Mouse (Mus musculus) frontal cortex, adult (tissue): Measurements from ENCODE around the gene Tmppe.

ENCODE experiments used
- ATAC-seq: cut with Nextera tagmentation; 2 replicates; pipeline ENCODE4 v1.9.2; 2017; ENCODE audit warnings: mild to moderate bottlenecking, moderate library complexity, mixed read lengths; ENCODE audit not compliant: low TSS enrichment

Tmppe gene

DNA sequence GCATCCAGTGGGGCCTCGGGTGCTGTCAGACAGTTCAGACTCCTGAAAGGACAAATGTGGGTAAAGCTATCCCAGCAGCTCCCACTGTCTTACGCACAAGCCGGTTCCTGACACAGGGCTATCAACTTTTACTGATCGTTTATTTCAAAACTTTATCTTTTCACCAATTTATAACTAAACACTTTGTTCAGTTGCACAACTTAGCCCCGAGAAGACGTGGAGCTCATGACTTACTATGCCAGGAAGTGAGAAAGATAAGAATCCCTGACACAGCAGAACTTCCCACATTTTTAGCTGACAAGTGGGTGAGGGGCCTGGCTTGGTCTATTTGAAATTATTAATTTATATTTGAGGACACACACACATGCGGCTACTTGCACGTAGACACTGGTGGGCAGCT lies 6.2 kb upstream of the Tmppe start:
- ATAC-seq: no peak

DNA sequence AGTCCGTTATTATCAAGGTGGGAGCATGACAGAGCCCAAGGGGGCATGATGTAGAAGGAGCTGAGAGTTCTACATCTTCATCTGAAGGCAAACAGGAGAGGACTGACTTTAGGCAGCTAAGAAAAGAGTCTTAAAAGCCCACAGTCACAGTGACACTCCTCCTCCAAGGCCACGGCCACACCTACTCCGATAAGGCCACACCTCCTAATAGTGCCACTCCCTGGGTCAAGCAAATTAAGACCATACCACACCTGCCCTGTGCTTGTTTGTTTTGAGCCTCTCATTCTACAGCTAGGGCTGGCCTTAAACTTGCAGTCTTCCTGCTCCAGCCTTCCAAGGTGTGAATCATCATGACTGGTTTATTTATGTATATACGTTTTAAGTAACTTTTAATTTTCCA lies 5.6 kb upstream of the Tmppe start:
- no peak for ATAC-seq

- no peak for ATAC-seq
These were observed 1.2 kb upstream of the Tmppe start for GRCm38 (mm10) chr9:114399680-114400079.

DNA sequence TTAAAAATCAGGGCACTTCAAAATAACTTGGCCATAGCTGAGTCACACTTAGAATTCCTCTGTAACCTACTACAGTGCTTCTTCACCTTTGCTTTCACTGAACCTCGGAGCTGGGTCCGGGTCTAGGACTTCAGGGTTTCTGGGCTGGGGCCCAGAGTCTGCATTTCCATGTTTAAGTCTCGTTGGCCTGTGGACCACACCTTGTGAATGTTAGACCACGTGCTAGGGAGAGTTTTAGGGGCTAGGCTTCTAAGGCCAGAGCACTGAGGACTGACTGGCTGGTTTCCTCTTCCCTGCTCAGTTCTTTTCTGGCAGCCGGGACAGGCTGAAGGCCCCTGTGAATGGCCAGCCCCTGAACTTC lies 337 bp upstream of the Tmppe start:
- no peak for ATAC-seq

DNA sequence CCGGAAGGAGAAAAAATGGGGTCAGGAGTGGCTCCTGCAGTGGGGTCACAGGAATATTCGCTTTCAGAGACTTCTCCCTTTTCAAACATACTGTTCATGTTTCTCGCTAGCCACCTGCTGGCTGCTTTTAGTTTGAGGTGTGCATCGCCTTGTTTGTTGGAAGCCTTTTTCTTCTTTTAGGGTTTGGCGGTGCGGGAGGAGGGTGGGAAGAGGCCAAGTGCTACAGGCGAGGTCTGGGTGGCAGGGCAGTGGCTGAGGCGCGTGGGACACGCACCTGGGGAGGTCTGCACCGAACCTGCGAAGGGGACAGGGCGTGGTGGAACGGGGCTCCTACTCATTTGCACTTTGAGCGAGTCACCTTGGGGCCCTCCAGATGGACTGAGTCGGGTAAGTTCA lies 778 bp downstream of the Tmppe start:
- ATAC-seq: peak; percentile 44

- ATAC-seq: no peak
These were observed 6.8 kb downstream of the Tmppe start for GRCm38 (mm10) chr9:114407676-114408075.

GRCm38 (mm10) chr9:114410313-114410862 lies 9.5 kb downstream of the Tmppe start:
- ATAC-seq: no peak

- no peak for ATAC-seq
These were observed 10.4 kb downstream of the Tmppe start for GRCm38 (mm10) chr9:114411295-114411694.

DNA sequence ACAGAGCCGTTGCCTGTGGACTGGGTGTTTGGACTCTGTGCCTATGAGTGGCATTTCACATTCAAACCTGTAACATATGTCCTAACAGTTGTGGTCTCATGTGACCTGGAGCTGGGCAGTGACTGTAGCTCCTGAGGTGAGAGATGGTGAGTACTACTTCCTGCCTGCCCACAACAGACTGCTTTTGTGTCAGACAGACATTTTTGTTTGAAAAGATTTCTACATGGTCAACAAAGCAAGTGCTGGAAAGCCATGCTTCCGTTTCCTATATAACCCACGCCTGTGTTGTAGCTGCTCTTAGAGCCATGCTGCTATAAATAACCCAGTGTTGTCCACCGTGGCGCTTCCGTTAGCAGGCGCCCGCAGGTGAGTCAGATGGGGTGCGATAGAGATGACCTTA lies 11.5 kb downstream of the Tmppe start:
- ATAC-seq: no peak

DNA sequence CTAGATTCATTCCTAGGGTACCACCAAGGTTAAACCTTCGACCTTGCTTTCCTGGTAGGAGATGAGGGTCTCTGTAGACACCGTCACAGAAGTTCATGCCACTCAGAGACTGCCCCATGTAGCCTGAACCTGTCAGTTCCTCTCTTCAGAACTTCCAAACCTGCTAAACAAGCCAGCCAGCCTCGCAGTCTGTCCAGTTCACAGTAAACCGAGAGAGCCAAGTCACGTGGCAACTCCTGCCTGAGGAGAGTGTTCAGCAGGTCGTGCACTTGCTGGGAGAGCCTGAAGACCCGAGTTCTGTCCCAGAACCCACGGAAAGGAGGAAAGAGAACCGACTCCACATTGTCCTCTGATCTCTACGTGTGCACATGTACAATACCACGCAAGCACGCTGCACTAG lies 13.0 kb downstream of the Tmppe start:
- no peak for ATAC-seq

DNA sequence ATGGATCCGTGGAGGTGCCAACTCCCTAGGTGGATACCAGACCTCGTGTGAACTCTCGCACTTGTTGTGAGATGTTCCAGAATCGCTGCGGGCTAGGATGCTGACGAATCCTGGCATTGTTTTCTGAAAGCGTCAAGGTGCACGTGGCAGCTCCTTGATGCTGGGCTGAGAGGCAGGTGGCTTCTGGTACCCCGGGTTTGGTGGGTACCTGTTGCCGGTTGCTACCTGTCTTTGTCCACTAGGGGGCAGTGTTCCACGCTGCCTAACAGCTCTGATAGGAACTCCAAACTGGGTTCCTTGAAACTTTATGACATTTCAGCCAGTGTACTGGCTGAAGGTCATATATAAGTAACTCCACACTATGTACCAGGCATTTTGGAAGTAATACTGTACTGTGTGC lies 14.8 kb downstream of the Tmppe start:
- peak; percentile 41; the same call in 1 of the 2 replicates for ATAC-seq

GRCm38 (mm10) chr9:114416646-114417517 lies 16.0 kb downstream of the Tmppe start:
- ATAC-seq: no peak

GRCm38 (mm10) chr9:114418187-114418586 lies 17.3 kb downstream of the Tmppe start:
- no peak for ATAC-seq

DNA sequence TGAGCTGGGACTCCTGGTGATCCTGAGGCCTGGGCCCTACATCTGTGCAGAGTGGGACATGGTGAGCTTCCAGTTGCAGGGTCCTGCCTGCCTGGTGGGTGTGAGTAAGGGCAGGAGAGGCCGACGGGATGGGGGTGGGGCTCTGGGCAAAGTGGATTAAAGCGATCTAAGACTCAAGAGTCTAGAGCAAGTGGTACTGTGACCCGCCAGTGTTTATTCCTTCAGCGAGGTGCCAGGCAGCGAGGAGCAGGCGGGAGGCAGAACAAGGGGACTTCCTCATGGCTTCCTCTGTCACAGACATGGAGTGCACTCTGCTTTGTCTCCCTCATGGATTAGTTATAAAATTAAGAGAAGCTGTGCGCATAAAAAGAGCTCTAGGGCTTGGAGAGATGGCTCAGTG lies 19.5 kb downstream of the Tmppe start:
- ATAC-seq: no peak

- no peak for ATAC-seq
These were observed 20.1 kb downstream of the Tmppe start for GRCm38 (mm10) chr9:114421045-114421444.

DNA sequence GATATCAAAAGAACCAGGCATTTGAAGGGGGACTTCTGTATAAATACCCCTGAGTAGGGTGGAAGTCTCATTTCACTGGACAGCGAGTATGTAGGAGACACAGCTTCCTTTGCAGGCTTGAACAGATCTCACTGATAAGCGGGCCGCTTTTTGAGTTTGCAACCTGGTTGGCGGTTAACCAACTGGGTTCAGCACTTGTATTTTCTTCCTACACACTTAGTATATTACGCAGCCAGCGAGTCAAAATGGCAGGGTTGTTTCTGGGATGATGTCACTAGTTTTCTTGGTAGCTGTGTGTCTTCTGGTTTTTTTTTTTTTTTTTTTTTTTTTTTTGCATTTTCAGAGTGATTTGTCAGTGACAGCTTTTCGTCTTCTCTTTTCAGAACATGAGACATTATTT lies 20.9 kb downstream of the Tmppe start:
- no peak for ATAC-seq

GRCm38 (mm10) chr9:114425576-114425975 lies 24.7 kb downstream of the Tmppe start:
- no peak for ATAC-seq

- no peak for ATAC-seq
These were observed 25.3 kb downstream of the Tmppe start for GRCm38 (mm10) chr9:114426201-114426600.

GRCm38 (mm10) chr9:114427425-114427824 lies 26.5 kb downstream of the Tmppe start:
- ATAC-seq: no peak

DNA sequence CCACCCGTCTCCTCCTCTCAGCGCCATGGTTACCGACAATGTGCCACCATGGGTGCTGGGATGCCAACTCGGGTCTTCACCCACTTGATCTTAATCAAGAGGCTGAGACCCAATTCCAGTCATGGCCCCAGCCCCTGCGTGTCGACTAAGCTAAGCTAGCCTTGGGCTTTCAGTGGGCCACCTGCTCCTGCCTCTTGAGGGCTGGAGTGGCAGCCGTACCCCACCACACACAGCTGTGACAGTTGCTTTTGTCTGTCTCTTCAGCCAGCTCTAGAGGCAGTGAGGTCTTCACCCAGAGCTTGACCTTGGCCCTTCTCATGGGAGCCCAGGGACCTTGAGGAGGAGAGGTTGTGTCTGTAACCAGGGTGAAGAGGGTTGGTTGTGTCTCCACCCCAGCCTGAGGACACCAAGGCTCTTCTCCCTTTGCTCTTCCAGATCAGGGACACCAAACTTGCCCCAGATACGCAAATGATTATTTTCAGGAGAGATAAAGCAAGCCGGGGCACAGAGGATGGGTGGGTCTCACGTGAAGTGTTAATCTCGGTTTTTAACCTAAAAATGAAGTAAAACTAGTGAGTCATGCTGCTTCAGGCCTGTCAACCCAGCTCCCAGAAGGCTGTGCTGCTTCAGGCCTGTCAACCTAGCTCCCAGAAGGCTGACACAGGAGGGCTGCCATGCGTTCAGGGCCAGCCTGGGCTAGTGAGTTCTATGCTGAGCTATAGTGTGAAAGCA lies 27.4 kb downstream of the Tmppe start:
- ATAC-seq: no peak

DNA sequence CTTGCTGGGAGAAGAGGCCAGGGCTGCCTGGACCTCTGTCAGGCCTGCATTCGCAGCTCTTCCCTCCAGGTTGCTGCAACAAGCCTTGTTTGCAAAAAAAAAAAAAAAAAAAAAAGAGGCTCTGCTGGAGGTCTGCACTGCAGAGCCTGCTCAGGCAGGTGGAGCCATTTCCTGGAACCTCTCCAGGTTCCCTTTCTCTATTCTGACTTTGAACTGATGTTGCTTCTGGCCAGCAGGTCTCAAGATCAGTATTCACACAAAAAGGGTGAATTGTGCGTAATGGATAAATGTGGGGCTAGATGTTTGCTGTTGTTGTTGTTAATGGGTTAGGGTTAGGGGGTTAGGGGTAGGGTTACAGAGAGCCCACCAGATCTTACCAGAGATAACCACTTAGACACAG lies 34.8 kb downstream of the Tmppe start:
- no peak for ATAC-seq

DNA sequence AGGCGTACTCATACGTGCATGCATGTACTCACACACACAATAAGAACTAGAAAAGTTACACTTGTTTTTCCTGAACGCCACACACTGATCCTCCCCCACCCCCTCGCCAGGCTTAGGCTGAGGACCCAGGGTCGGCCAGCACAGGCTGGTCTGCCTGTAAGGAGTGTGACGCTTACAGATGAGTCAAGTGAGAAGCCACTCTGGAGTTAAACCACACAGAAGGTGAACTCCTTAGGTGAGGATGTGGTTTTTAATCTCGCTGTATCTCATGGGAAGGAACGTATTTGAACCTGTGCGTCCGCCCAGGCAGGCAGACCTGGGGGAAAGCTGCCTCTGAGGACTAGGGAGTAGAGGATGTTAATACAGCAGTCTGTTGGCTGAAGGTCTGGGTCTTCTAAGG lies 39.6 kb downstream of the Tmppe start:
- ATAC-seq: no peak

DNA sequence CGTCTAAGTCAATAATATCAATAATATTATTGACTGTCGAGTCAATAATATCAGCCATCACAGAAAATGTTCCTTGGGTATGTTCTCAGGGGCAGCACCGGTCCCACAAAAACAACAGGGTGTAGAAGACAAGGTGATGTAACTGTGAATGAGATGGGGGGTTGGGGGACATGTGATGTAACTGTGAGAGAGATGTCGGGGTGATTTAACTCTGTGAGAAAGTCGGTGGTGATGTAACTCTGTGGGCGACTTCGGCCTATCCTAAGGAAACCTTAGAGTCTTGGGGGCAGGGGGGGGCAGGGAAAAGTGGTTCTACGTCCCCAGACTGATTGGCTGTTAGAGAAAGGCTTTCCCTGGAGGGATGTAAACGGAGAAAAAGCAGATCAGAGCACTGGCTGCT lies 41.3 kb downstream of the Tmppe start:
- no peak for ATAC-seq
